Mouse (Mus musculus) lung, postnatal 14 days (tissue): Measurements from ENCODE around the gene Foxb1.

ENCODE experiments used
- DNase-seq: peaks from one replicate; pipeline ENCODE4 v3.0.0; 2021

Foxb1 gene

DNA sequence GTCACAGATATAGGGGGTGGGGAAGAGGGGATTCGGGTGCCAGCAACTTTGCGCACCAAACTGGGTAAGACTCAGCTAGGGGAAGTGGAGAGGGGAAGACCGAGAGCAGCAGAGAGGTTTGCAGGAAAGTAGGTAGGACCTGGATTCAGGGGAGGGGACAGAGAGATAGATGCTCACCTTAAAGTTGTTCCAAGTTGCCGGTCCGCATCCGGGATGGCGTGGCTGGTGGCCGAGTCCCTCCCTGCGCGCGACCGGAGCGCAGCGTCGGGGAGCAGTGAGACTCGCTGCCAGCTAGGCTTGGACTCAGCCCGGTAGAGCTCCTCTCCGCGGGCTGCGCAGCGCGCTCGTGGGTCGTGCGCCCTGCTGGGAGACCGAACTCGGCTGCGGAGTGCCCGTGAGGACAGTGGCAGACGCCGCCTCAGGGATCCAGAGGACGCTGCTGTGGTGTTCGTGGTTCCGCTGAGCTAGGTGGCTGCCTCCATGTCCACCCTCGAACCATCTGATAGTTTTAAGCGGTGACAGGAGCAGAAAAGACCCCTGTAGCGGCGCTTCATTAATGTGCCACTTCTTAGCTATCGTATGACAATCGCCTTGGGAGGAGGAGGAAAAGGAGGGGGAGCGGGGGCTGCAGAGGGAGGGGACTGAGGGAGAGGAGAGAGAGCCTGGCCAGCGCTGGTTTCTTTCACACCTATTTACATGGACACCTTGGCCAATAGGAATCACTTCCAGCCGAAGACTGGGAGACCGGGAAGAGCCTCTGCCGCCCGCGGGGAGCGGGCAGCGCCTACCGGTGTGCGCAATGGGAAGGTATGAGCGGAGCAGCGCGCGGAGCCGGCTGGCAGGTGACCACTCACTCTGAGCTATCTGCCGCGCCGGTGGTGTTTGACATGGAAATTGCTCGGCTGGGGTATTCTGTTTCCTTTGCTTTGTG, at the start of gene Foxb1:
Gene Foxb1, minus strand, starts transcription at position 570 of the 931 bp plus-strand sequence.
- DNase-seq, result no peak

GRCm38 (mm10) chr9:69790562-69790961, 29.8 kb upstream of the Foxb1 start:
- DNase-seq, result peak; percentile 12

- no peak for DNase-seq
These were observed 19.3 kb upstream of the Foxb1 start for GRCm38 (mm10) chr9:69779996-69780395.

GRCm38 (mm10) chr9:69769949-69770585, 9.3 kb upstream of the Foxb1 start:
- DNase-seq, result no peak

- no peak for DNase-seq
These were observed 8.6 kb upstream of the Foxb1 start for GRCm38 (mm10) chr9:69769091-69769948.

GRCm38 (mm10) chr9:69768136-69768875, 7.6 kb upstream of the Foxb1 start:
- no peak for DNase-seq

- DNase-seq, result no peak
These were observed 6.7 kb upstream of the Foxb1 start for GRCm38 (mm10) chr9:69767421-69767820.

DNA sequence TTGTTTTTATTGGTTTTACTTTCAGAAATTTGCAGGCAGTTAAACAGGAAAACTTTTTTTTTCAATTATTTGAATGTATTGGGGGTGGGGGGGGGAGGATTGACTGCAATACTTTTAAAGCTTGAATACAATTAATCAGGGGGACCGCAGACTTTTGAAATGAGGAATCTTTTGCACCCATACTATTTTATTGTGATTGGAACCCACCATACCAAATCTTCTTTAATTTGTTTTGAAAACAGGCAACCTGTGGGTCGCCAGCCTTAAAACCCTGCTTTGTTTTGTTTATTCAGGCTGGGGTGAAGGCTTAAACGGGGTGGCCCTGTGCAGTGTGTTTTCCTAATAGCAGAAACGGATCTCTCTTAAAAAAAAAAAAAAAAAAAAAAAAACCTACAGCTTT, 6.2 kb upstream of the Foxb1 start:
- no peak for DNase-seq

GRCm38 (mm10) chr9:69766301-69766700, 5.6 kb upstream of the Foxb1 start:
- DNase-seq, result no peak

- no peak for DNase-seq
These were observed 4.8 kb upstream of the Foxb1 start for GRCm38 (mm10) chr9:69765483-69766050.

GRCm38 (mm10) chr9:69764586-69765482, 4.1 kb upstream of the Foxb1 start:
- no peak for DNase-seq

- DNase-seq, result no peak
These were observed 3.2 kb upstream of the Foxb1 start for GRCm38 (mm10) chr9:69763681-69764585.

GRCm38 (mm10) chr9:69762703-69763102, 2.0 kb upstream of the Foxb1 start:
- no peak for DNase-seq

- DNase-seq, result no peak
These were observed 1.5 kb upstream of the Foxb1 start for GRCm38 (mm10) chr9:69762221-69762620.

DNA sequence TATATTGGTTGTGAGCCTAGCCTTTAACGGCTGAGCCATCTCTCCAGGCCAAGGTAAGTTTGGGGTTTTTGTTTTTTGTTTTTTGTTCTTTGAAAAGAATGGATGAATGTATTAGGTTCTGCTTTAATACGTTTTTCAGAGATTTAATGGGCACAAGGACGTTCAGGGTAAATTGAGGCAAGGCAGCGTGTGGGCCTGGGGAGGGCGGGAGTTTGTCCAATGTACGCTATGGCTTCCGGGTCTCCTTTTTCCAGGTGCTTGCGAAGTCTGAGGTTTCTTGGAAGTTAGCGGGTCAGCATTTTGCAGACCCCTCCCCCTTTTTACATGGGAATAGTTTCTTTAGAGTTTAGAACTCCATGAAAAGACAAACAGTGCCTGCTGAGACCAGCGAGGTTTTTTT, 829 bp upstream of the Foxb1 start:
- DNase-seq, result no peak

DNA sequence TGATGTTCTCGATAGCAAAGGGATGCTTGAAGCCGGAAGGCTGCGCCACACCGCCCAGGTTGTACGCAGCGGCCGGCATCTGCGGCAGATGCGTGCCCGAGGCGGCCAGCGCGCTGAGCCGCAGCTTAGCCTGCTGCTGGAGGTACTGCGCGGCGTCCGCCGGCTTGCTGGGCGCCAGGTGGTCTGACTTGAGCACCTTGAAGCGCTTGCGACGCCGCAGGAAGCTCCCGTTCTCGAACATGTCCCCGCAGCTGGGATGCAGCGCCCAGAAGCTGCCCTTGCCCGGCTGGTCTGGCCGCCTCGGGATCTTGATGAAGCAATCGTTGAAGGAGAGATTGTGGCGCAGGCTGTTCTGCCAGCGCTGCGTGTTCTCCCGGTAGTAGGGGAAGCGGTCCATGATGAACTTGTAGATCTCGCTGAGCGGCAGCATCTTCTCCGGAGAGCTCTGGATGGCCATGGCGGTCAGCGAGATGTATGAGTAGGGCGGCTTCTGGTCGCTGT, 969 bp downstream of the Foxb1 start:
- DNase-seq, result no peak

DNA sequence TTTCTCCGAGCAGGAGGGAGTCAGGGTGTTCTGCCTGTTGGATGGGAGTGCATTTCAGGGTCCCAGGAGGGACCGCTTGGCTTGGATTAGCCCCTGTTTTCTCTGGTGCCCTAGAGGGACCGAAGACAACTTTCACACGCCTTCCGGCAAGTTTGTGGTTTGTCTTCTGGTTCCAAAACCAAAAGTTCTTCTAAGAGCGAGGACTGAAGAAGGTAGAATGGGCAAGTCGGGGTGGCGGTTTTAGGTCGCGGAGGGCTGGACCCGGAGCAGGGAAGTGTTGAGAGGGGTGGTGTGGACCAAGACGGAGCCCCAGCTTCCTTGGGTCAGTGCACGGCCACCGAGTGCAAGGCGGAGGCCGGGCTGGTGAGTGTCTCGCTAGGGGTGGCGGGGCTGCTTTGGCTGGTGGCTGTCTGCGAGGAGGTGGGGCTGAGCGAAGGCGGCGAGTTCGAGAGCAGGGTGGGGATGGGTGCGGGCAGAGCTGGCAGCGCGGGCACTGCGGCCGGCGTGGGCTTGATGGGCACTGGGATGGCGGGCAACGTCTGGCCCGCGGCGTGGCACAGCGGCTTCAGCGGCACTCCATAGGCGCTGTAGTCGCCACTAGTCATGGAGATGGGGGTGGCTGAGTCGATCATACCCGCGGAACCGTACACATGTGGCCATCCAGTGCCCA, 1.7 kb downstream of the Foxb1 start:
- DNase-seq, result no peak

- DNase-seq, result no peak
These were observed 2.2 kb downstream of the Foxb1 start for GRCm38 (mm10) chr9:69758506-69758905.

- no peak for DNase-seq
These were observed 3.5 kb downstream of the Foxb1 start for GRCm38 (mm10) chr9:69757254-69757653.
